Mouse (Mus musculus) forebrain, embryonic 16.5 days (tissue): ENCODE data around the gene Pcsk4. TPM values are rescaled to one million over a fixed set of nuclear protein-coding genes. Genes with fewer than 3 reads are reported as not detected.

Experiments used
- ATAC-seq: fragments of 200-750 bp; cut with Nextera tagmentation; 2 replicates; pipeline ENCODE4 v1.8.0; 2017; ENCODE audit warnings: mild to moderate bottlenecking, moderate library complexity
- H3K27ac ChIP-seq: fragments of 300-500 bp; sonication (generic); 2 replicates; pipeline ENCODE4 v1.5.1; 2014; ENCODE audit warnings: low read length, control low read depth
- H3K27me3 ChIP-seq: fragments of 300-500 bp; sonication (generic); replicated peaks from 2 replicates; pipeline ENCODE4 v1.6.1; 2014; ENCODE audit warnings: low read length; ENCODE audit not compliant: control insufficient read depth, insufficient read depth
- H3K36me3 ChIP-seq: fragments of 300-500 bp; sonication (generic); 2 replicates; pipeline ENCODE4 v1.6.1; 2014; ENCODE audit not compliant: control insufficient read depth, insufficient read depth
- H3K4me1 ChIP-seq: fragments of 300-500 bp; sonication (generic); replicated peaks from 2 replicates; pipeline ENCODE4 v1.6.1; 2014; ENCODE audit warnings: low read length; ENCODE audit not compliant: control insufficient read depth, insufficient read depth
- H3K4me2 ChIP-seq: fragments of 300-500 bp; sonication (generic); 2 replicates; pipeline ENCODE4 v1.6.1; 2014; ENCODE audit warnings: mild to moderate bottlenecking, low read length, control low read depth
- H3K4me3 ChIP-seq: fragments of 300-500 bp; sonication (generic); replicated peaks from 2 replicates; pipeline ENCODE4 v1.5.1; 2014; ENCODE audit warnings: mild to moderate bottlenecking, low read length, control low read depth
- H3K9ac ChIP-seq: fragments of 300-500 bp; sonication (generic); replicated peaks from 2 replicates; pipeline ENCODE4 v1.6.1; 2014; ENCODE audit warnings: low read depth, low read length, control low read depth
- H3K9me3 ChIP-seq: fragments of 300-500 bp; sonication (generic); 2 replicates; pipeline ENCODE4 v1.6.1; 2016; ENCODE audit warnings: low read length; ENCODE audit not compliant: control insufficient read depth
- WGBS: fragments of 180-500 bp; shearing (Covaris S2); extraction: QIAGEN DNeasy Blood & Tissue Kit; methylation state at CpG from one replicate; pipeline ENCODE4 v1.1.7; 2014; 5-methylcytosine and 5-hydroxymethylcytosine counted together
- polyA plus RNA-seq: library from polyadenylated mRNA; unstranded; fragments of >200 nt; fragmentation: Nextera tagmentation; extraction: Ambion mirVana; gene quantifications from 2 replicates; pipeline ENCODE4 v1.2.1, GENCODE M21; 2015

Pcsk4 gene
- polyA plus RNA-seq, 1 experiment from 2014 or later, result 3.9 TPM

- no peak for ATAC-seq
Measured at GRCm38 (mm10) chr10:80367954-80368353, 38.7 kb upstream of the Pcsk4 start.

DNA sequence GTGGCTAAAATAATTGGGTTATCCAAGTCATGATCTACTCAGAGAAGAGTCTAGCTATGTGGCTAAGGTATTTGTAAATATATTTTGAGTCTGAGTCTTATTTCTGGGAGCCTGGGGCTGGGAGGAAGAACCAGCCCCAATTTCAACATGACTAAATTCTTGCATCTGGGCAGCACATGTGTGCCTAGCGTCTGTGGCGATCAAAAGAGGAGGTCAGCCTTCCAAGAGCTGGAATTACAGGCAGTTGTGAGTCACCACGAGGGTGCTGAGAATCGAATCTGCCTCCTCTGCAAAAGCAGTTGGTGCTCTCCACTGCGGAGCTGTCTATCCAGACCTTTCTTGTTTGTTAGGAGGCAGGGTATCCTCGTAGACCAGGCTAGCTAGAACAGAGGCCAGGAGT lies 36.4 kb upstream of the Pcsk4 start:
- no peak overlapping the region for H3K27ac ChIP-seq

More at GRCm38 (mm10) chr10:80367954-80368353, 38.7 kb upstream of the Pcsk4 start:
- peaks cover 6% of the 10 kb centered on the region; the same call in 1 of the 2 replicates for H3K4me1 ChIP-seq
- H3K27ac ChIP-seq, result no peak overlapping the region
- peaks cover 6% of the 10 kb centered on the region; the same call in 1 of the 2 replicates for H3K27me3 ChIP-seq
- no peaks in the 10 kb centered on the region for H3K9me3 ChIP-seq
- no peak overlapping the region for H3K4me2 ChIP-seq
- no peaks in the 10 kb centered on the region for H3K36me3 ChIP-seq
- H3K9ac ChIP-seq, result no peak overlapping the region
- H3K4me3 ChIP-seq, result no peak overlapping the region
- WGBS, result 52% methylated on average over 5 of the region's 5 CpGs

GRCm38 (mm10) chr10:80363734-80364133 lies 34.4 kb upstream of the Pcsk4 start:
- Histone ChIP-seq H3K27me3 (peaks cover 12% of the 10 kb centered on the region; the same call in 1 of the 2 replicates), H3K36me3 (no peaks in the 10 kb centered on the region), H3K4me1 (no peaks in the 10 kb centered on the region), H3K4me3 (no peak overlapping the region), H3K27ac (no peak overlapping the region), H3K9me3 (no peaks in the 10 kb centered on the region; the same call in 1 of the 2 replicates), H3K4me2 (no peak overlapping the region), H3K9ac (no peak overlapping the region)
- 31% methylated on average over 6 of the region's 6 CpGs for WGBS
- ATAC-seq, result no peak

More for the DNA sequence above, 36.4 kb upstream of the Pcsk4 start:
- no peak overlapping the region for H3K4me2 ChIP-seq
- no peaks in the 10 kb centered on the region for H3K4me1 ChIP-seq
- no peak for ATAC-seq
- H3K36me3 ChIP-seq, result no peaks in the 10 kb centered on the region
- 71% methylated on average over 6 of the region's 6 CpGs for WGBS
- H3K9ac ChIP-seq, result no peak overlapping the region
- H3K4me3 ChIP-seq, result no peak overlapping the region
- peaks cover 8% of the 10 kb centered on the region; the same call in 1 of the 2 replicates for H3K27me3 ChIP-seq
- H3K9me3 ChIP-seq, result no peaks in the 10 kb centered on the region; the same call in 1 of the 2 replicates

DNA sequence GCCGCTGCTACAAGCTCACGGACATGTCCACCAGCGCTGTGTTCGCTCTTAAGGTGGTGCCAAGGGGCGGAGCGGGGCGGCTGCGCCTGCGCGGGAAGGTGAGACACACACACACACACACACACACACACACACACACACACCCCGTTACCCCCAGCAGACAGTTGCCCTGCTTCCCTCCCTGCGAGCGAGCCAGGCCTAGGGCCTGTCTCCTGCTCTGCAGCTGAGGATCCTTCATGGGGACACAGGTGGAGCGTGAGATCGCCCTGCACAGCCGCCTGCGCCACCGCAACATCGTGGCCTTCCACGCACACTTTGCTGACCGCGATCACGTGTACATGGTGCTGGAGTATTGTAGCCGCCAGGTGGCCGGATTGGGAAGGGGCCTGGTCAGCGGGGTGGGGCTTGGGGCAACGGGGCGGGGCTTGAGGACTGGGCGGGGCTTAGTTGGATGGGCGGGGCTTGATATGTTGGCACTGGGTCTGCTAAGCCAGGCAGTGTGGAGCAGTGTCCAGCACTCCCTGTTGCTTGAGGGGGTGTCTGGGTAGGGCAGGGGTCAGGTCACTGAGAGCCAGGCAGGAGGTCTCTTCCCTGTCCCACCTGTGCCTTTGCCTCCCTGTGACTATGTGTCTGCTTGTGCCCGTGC lies 28.8 kb upstream of the Pcsk4 start:
- 5% methylated on average over 31 of the region's 31 CpGs for WGBS
- H3K27me3 ChIP-seq, result peaks cover 51% of the 10 kb centered on the region

DNA sequence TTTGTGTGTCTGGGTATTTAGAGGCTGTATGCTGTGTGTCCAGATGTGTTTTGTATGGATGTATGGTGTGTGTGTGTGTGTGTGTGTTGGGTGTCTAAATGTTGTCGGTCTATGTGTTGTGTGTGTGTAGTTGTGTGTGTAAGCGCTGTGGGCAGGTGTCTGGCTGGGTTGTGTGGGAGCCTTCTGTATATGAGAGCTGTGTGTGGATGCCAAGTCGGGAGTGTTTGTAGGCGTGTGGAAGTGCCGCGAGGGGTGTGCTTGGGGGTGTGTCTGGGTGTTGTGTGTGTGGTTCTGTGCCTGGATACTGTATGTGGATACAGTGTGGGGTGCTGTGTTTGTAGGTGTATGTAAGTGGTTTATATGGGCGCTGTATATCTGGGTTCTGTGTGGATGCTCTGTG lies 28.0 kb upstream of the Pcsk4 start:
- WGBS, result 29% methylated on average over 7 of the region's 7 CpGs

More for the DNA sequence above, 28.8 kb upstream of the Pcsk4 start:
- peak overlapping the region; percentile 50 for H3K4me2 ChIP-seq
- no peaks in the 10 kb centered on the region for H3K36me3 ChIP-seq
- peaks cover 16% of the 10 kb centered on the region for H3K4me1 ChIP-seq
- no peak overlapping the region for H3K27ac ChIP-seq
- peak; percentile 36; the same call in 1 of the 2 replicates for ATAC-seq
- H3K4me3 ChIP-seq, result peak overlapping the region; percentile 30
- H3K9ac ChIP-seq, result peak overlapping the region; percentile 42; the same call in 1 of the 2 replicates
- H3K9me3 ChIP-seq, result no peaks in the 10 kb centered on the region; the same call in 1 of the 2 replicates

GRCm38 (mm10) chr10:80356737-80357136 lies 27.4 kb upstream of the Pcsk4 start:
- Histone ChIP-seq H3K36me3 (no peaks in the 10 kb centered on the region), H3K4me3 (peak overlapping the region; percentile 40), H3K27ac (no peak overlapping the region), H3K9ac (peak overlapping the region; percentile 29), H3K4me1 (peaks cover 16% of the 10 kb centered on the region), H3K27me3 (peaks cover 50% of the 10 kb centered on the region), H3K4me2 (peak overlapping the region; percentile 57), H3K9me3 (no peaks in the 10 kb centered on the region)
- 0 out of 2 replicates have a peak, but pooled peaks have one; percentile 37 for ATAC-seq
- under 1% methylated on average over 34 of the region's 34 CpGs for WGBS

More for the DNA sequence above, 28.0 kb upstream of the Pcsk4 start:
- H3K4me2 ChIP-seq, result peak overlapping the region; percentile 50
- peak overlapping the region; percentile 30 for H3K4me3 ChIP-seq
- no peaks in the 10 kb centered on the region for H3K36me3 ChIP-seq
- H3K27me3 ChIP-seq, result peaks cover 49% of the 10 kb centered on the region
- H3K27ac ChIP-seq, result no peak overlapping the region
- H3K9ac ChIP-seq, result no peak overlapping the region
- H3K4me1 ChIP-seq, result peaks cover 16% of the 10 kb centered on the region
- H3K9me3 ChIP-seq, result no peaks in the 10 kb centered on the region
- no peak for ATAC-seq

- Histone ChIP-seq H3K9me3 (no peaks in the 10 kb centered on the region), H3K9ac (peak within 1 kb of the TSS; percentile 29), H3K4me2 (peak within 1 kb of the TSS; percentile 57), H3K4me1 (peaks cover 16% of the 10 kb centered on the region), H3K36me3 (no peaks in the 10 kb centered on the region), H3K27ac (no peak within 1 kb of the TSS), H3K4me3 (peak within 1 kb of the TSS; percentile 40), H3K27me3 (peaks cover 54% of the 10 kb centered on the region)
- WGBS, result under 1% methylated on average over 50 of the region's 53 CpGs
- 0 out of 2 replicates have a peak, but pooled peaks have one; percentile 27 for ATAC-seq
Measured at GRCm38 (mm10) chr10:80356001-80356682, 26.8 kb upstream of the Pcsk4 start, which contains the start of gene Plk5. Gene Plk5, plus strand, starts transcription at chr10:80356459.

- no peak overlapping the region for H3K4me2 ChIP-seq
- H3K4me1 ChIP-seq, result peaks cover 16% of the 10 kb centered on the region
- no peak overlapping the region for H3K27ac ChIP-seq
- no peak for ATAC-seq
- H3K4me3 ChIP-seq, result no peak overlapping the region
- no peaks in the 10 kb centered on the region for H3K36me3 ChIP-seq
- H3K27me3 ChIP-seq, result peaks cover 61% of the 10 kb centered on the region
- no peak overlapping the region for H3K9ac ChIP-seq
- 4% methylated on average over 9 of the region's 9 CpGs for WGBS
- no peaks in the 10 kb centered on the region for H3K9me3 ChIP-seq
Measured at GRCm38 (mm10) chr10:80355431-80355830, 26.1 kb upstream of the Pcsk4 start.

- no peak overlapping the region for H3K27ac ChIP-seq
- peaks cover 71% of the 10 kb centered on the region for H3K27me3 ChIP-seq
- no peaks in the 10 kb centered on the region for H3K9me3 ChIP-seq
- no peak overlapping the region for H3K9ac ChIP-seq
- 74% methylated on average over 8 of the region's 8 CpGs for WGBS
- ATAC-seq, result no peak
- H3K4me2 ChIP-seq, result no peak overlapping the region
- no peaks in the 10 kb centered on the region for H3K36me3 ChIP-seq
- no peak overlapping the region for H3K4me3 ChIP-seq
- H3K4me1 ChIP-seq, result peaks cover 21% of the 10 kb centered on the region
Measured at GRCm38 (mm10) chr10:80352727-80353126, 23.4 kb upstream of the Pcsk4 start.
